Mouse (Mus musculus) T-helper 2 cell (primary cell): ENCODE results near the gene Gimap7.

Experiments used
- in situ Hi-C: fragments of 300-600 bp; cut with MboI, MseI; formaldehyde crosslinking; loops from one replicate; pipeline ENCODE4 v1.15.1; 2025; ENCODE audit warnings: high pct_unique_total_duplicates

Gene Gimap7

DNA sequence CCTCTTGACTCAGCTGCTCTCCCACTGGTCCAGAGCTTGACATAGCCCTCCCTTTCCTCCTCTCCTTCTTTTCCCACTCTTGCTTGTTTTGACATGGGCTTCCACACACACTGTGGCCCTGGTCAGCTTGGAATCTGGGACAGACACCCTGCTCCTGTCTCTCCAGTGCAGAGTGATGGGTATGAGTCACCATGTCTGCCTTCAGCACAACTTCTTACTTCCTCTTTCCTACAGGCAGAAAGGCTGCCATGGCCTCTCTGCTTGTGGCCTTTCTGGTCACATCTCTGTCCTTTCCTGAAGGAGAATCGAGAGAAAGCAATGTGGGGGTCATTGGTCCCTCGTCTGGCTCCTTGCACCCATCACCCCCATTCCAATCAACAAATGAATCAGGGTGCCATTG, 31.3 kb upstream of the Gimap7 start:
- in situ Hi-C loops, result loop anchor here (25.0 kb wide), 1 partner anchor 925 kb away; no protein-coding TSS in a partner anchor

DNA sequence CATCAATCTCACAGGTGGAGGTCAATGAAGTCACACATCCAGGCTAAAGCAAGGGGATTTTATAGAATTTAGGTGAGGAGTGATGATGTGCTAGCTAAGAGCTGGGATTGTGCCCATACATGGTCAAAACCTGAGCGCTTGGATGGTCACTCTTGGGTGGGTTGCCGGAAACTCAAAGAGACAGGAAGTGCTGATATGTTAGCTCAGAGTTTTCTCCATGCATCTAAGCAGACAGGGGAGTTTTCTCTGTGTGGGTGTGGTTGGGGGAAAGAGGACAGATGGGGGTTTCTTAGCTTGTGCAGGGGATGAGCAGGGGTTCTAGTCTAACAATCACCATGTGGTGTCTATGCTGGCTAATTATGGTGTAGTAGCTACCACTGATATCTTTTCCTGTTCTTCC, 29.1 kb upstream of the Gimap7 start:
- in situ Hi-C loops, result loop anchor here (25.0 kb wide), 1 partner anchor 927 kb away; no protein-coding TSS in a partner anchor

DNA sequence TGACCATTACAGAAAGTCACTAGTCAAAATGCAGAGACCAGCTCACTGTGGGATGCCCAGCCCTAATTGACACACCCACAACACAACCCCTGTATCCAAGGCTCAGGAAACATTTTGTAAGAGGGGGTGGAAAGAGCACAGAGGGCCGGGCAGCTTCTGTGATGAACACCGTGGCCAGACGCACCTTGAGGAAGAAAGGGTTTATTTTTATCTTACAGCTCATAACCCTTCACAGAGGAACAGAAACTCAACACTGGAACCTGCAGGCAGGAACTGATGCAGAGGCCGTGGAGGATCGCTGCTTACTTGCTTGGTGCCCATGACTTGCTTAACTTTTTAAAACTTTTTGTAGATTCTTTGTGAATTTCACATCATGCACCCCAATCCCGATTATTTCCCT, 25.5 kb upstream of the Gimap7 start:
- in situ Hi-C loops, result loop anchor here (25.0 kb wide), 1 partner anchor 931 kb away; no protein-coding TSS in a partner anchor

DNA sequence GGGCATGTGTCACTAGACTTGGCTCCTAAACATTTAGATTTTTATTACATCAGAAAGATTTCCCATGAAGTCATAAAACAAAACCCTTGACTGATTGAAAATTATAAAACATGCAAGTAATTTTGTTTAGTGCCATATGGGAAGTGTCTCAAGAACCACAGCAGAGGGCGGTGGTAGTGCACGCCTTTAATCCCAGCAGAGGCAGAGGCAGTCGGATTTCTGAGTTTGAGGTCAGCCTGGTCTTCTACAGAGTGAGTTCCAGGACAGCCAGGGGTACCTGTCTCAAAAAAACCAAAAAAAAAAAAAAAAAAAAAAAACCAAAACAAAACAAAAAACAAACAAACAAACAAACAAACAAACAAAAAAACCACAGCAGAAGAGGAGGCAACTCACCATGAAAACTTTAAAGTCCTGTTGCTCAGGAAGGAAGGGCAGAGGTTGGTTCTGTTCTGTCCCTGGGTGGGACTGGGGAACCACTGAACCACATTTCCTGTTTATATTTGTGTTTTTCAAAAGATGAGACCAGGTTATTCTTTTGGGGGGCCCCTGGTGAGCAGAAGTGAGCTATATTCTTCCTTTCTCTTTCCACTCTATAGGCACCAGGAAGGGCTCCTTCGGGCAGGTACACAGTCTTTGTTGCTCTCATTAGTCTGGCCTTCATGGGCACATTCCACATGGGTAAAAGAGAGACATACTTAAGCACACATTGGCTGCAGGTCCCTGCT, 21.4 kb upstream of the Gimap7 start:
- in situ Hi-C loops, result loop anchor here (25.0 kb wide), 1 partner anchor 935 kb away; no protein-coding TSS in a partner anchor

DNA sequence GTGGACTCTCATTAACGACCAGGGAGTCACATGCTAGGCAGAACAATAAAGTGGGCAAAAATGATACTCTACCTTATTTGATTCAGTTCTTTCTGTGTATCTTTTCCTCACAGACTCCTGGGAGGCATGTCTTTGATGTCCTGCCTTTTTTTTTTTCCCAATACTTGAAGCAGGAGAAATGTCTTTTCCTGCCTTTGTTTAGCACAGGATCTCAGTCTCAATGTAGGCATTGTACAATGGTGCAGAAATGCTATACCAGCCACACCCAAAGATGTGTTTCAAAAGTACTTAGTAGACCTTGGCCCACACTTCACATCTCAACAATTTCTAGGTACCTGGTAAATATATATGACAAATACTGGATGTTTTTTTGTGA, 20.9 kb upstream of the Gimap7 start:
- in situ Hi-C loops, result loop anchor here (25.0 kb wide), 1 partner anchor 935 kb away; no protein-coding TSS in a partner anchor

DNA sequence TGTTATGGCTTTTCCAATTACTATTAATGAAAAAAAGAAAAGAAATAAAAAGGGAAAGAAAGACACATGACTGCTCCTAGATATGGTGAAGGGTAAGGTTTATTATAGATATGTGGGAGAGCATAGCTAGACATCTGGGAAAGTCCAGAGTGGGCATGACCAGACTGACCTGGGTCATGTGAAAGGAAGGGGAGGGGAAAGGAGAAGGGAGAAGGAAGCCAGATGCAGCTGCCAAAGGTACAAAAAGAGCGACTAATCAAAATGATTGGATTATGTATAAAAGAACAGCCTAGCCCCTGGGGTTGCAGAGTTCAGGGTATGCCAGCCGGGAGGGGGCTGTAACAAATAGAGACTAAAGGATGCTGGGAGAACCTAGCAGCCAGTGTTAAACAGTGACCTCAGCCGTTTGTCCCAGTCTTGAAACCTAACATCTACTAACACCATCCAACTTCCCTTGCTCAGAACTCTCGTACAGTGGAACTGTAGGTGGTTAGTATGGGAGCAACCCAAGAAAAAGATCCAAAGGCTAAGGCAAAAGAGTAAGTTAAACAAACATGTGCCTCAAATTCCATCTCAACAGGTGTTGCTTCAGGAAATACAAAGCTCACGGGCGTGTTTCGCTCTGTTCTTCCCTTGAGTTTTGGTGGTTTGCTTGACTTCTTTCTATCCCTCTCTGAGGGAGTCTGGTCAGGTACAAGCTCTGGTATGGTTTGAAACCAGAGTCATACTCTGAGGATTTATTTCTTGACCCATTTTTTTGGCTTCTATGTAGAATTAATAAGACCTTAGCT, 20.2 kb upstream of the Gimap7 start:
- in situ Hi-C loops, result loop anchor here (25.0 kb wide), 1 partner anchor 936 kb away; no protein-coding TSS in a partner anchor

DNA sequence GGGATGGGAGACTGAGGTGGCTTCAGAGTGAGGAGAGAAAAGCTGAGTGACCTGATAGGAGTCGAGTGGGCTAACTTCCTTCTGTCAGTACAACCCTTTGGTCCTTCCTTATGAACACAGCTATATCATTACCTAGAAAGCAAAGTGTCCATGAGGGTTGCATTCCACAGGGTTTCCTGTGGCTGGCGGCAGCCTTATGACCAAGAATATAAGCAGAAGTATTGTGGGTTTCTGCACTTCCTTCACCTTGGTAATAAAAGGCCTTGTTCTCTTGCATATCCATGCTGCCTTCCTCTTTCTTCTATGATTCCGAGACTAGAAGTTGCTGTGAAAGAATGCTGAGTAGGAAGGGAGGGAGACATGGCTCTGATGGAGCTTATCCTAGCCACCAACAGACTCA, 19.5 kb upstream of the Gimap7 start:
- in situ Hi-C loops, result loop anchor here (25.0 kb wide), 1 partner anchor 937 kb away; no protein-coding TSS in a partner anchor

DNA sequence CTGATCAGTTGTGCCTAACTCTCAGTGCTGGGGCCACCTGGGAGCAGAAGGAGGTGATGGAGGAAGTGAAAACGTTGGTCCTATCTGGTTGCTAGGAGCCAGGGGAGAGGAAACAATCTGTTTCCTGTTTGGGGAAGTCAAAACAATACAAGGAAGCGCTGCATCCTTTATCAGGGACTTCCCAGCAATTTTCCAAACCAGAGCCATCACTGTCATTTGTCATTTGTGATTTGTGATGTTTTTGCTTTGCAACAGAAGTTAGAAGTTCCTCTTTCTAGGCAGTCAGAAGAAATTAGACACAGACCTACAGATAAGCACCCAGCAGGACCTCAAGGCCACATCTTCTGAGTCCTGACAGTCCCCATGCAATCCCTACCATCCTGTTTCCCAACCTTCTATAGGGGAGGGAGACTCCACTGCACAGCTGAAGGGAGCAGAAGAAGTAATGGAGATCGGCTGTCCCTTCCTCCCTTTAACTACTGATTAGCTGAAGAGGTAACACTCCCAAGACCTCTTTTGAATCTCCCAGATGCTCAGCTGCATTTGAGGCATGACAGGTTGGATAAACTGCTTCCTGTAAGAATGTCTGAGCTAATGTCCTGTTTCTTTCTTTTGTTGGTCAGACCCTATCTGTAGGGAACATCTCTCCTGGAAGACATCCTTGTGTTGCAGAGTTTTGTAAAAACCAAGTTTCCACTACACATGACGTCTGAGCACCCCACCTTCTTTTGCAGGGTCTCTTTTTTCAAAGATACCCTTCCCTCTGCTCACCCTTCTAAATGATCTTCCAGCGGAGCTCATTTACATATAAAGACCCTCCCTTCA, 18.0 kb upstream of the Gimap7 start:
- in situ Hi-C loops, result loop anchor here (5.0 to 25.0 kb wide), 3 partner anchors 42 to 1862 kb away; partner anchors contain the start of gene Cycs

DNA sequence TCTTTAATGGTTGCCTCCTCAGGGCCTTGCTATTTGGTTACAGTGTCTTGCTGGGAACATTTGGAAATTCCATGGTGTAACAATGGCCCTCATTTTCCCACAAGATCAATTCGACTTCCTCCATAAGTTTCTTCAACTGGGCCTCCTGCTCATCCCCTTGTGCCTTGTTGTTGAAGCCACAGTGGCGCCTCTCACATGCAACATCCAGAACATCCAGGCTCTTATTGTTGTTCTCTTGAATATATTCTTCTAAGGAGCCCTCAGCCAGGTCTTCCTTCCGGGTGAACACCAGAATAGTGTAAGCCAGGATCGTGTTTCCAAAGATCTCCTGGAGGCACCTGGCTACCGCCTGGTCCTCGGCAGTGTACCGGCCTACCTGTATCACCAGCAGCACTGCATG, 16.3 kb upstream of the Gimap7 start:
- in situ Hi-C loops, result loop anchor here (5.0 to 25.0 kb wide), 3 partner anchors 40 to 1860 kb away; partner anchors contain the start of gene Cycs

DNA sequence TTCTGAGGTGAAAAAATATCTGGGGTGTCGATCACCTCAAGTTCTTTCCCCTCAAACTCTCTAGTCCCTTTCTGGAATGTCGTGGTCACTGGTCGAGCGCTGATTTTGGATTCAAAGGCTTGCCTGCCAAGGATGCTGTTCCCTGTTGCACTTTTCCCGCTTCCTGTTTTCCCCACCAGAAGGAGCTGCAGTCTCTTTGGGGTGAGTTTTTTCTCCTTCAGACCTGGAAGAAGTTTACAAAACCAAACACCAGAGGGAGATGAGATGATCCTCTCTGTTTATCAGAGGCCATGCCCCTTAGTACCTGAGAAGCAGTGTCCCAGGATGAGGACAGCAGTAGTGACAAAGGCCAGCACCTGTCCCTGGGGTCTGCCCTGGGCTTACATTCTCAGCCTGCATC, 15.8 kb upstream of the Gimap7 start:
- in situ Hi-C loops, result loop anchor here (5.0 to 25.0 kb wide), 3 partner anchors 40 to 1860 kb away; partner anchors contain the start of gene Cycs

DNA sequence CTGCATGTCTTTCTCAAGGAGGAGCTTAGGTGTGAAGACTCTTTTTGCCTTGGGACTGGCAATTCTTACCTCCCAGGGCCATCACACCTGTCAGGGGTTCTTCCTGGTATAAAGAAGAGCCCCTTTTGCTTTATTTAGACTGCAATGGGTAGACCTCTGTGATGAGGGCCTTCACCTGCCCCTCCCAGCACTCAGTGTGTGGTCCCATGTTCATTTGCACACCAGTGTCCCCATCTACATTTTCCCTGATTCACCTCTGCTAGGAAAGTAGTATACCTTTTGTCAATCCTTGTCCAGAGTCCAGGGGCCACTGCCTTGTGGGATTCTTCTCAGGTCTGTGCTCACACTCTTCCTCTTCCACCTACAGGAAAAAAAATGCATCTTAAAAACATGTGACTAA, 14.3 kb upstream of the Gimap7 start:
- in situ Hi-C loops, result loop anchor here (5.0 to 25.0 kb wide), 3 partner anchors 38 to 1858 kb away; partner anchors contain the start of gene Cycs

DNA sequence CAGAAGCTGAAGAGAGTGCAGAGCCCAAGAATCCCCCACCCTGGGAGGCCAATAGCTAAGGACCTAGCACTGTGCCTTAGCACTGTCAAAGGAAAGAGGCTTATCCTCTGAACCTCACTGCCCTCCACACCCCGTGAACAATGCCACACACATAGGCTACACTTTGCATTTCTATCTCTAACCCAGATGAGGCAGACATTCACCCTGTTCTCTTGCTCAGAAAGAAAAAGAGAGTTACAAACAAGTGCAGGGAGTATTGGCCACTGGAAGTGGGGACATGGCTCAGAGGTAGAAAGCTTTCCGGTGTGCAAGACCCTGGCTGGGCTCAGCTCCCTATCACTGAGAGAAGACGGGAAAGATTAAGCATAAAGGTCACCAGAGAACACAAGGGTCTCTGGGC, 12.3 kb upstream of the Gimap7 start:
- in situ Hi-C loops, result loop anchor here (25.0 kb wide), 2 partner anchors 1044 to 1856 kb away; partner anchors contain the start of gene Cycs

DNA sequence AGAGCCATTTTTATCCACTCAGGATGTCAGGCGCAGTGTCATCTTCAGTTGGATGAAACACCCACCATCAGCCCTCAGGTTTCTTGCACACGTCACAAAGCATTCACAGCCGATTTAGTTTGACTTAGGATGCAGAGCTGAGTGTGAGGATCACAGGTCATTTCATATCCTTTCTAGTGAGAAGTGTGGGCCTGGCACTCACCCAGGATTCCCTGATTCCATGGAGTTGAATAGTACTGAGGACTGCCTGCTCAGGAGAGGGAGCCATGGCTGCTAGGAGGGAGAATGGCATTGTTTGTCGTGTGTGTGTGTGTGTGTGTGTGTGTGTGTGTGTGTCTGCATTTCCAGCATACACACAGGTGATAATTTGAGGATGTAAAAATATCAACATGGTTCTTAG, 1.9 kb downstream of the Gimap7 start:
- in situ Hi-C loops, result loop anchor here (25.0 kb wide), 2 partner anchors 1058 to 1842 kb away; partner anchors contain the start of gene Cycs

DNA sequence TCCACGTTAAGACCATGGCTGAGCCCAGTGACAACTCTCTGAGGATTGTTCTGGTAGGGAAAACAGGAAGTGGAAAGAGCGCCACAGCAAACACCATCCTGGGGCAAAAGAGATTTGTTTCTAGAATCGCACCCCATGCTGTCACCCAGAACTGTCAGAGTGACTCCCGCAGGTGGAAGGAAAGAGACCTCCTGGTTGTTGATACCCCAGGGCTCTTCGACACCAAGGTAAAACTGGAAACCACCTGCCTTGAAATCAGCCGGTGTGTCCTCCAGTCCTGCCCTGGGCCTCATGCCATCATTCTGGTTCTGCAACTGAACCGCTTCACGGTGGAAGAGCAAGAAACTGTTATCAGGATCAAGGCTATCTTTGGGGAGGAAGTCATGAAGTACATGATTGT, 5.0 kb downstream of the Gimap7 start:
- in situ Hi-C loops, result loop anchor here (25.0 kb wide), 2 partner anchors 1061 to 1839 kb away; partner anchors contain the start of gene Cycs

DNA sequence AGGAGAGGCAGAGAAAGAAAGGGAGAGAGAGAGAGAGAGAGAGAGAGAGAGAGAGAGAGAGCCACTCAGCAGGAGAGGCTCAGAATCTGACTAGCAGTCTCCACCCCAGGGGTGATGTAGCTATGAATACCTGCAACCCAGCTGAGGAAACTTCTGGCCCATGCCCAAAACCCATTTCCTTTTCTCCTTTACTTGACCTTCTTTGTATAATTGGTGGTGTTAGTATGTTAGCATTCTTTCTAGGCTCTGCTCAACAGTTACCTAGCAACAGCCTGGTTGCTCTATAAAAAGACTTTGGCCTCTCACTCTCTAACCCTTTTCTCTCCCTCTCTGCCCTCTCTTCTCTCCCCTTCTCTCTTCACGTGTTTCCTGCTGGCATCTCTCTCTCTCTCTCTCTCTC, 7.1 kb downstream of the Gimap7 start:
- in situ Hi-C loops, result no loop called here

DNA sequence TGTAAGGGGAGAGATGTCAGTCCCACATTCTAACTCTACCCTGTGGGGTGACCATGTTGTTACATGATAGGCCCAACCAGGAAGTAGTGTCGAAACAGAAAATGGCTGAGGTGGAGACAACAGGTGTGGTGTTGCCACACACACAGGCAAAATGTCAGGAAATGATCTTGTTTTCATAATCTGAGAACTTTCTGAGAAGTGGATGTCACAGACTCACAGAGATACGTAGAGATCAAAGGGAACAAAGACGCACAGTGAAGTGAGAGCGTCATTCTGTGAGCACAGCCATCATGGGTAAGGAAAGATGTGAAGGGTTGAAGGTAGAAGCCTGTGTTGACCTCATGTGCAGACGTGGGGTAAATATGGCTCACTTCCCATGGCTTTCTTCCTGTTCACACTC, 9.3 kb downstream of the Gimap7 start:
- in situ Hi-C loops, result no loop called here

DNA sequence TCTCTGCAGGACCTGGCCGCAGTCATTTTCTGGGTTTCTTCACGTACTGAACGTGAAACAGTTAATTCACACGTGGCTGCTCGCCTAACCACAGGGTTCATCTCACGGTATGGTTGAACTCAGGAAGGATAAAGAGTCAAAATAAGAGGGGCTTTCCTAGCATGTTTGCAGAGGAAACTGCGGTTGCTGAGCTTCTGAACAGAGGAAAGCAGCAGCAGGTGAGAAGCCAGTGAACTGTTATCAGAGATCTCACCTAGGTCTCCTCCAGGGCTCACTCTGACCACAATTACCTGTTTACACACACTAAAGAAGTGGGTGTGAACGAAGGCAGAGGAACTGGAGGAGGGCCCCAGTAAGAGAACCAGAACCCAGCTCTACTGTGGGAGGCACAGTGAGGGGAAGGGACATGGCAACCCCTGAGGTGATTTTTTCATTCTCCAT, 14.5 kb downstream of the Gimap7 start:
- in situ Hi-C loops, result no loop called here

DNA sequence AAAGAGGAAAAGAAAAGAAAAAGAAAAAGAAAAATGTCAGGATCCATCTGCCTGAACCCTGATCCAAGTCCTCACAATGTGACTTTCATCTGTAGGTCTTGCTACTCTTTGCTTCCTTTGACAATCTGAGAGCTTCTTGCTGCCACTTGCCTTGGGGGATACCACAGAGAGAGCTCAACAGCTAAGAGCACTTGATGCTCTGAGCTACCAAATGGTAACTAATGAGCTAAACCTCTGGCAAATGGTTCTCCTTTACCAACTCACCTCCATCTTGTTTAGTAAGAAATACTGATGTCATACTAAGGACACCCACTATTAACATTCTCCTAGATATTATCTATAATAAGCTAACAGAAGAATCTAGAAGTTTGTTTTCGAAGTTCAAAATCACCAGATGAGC, 15.2 kb downstream of the Gimap7 start:
- in situ Hi-C loops, result no loop called here

DNA sequence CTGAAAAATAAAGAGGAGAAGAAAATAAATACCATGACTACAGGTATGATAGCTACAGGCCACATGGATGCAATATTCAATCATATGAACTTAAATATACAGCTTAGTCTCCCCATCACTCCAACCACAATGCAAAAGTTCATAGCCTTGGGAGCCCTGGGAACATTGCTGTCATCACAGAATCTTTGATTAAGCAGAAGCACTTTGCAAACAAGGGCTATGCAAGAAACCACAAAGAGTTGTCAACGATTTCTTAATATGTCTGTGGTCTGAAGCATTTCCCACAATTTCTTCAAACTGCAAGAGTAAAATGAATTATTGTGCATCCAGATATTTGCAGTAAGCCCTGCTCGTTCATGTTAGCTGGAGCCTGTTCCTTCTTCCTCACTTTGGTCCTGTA, 18.6 kb downstream of the Gimap7 start:
- in situ Hi-C loops, result no loop called here

DNA sequence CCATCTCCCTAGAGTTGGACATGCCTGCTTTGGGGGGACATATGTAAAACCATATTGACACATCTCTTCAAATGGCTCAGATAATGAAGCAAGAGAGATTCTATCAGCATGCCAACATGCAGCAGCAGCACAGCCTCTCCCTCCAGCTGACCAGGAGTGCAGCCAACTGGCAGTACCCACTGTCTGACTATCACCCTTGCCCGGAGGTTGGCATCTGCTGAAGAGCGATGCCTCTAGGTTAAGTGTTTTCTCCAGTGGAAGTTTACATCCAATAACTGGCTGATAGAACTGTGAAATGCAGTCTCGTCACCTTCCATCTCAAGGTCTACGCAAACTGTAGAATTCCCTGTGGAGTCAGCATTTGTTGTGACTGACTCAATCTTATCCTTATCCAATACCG, 19.3 kb downstream of the Gimap7 start:
- in situ Hi-C loops, result no loop called here
